Mouse (Mus musculus): ENCODE measurements around the gene 2200002D01Rik.
"Not testable (repeated sequence)": the region's sequence is repeated elsewhere in the genome, so short reads cannot be mapped to it uniquely, and the experiment has no call there.

2200002D01Rik gene

DNA sequence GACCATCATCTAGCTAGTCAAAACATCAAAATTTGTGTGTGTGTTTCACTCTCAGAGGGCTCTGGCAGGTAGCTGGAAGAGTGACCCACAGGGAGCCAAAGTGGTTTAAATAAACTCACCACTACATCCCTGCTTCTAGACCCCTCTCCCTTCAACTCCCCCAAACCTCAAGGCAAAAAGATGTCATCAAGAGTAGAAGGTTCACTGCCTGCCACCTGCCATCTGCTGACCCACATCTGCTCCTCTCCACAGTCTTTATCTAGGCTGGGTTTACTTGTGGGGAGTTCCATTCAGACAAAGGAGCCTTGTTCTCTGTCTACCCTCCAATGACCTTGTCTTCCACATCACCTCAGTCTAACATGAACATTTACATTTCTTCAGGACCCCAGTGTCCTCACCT, 31.0 kb upstream of the 2200002D01Rik start:
- no peak for DNase-seq

DNA sequence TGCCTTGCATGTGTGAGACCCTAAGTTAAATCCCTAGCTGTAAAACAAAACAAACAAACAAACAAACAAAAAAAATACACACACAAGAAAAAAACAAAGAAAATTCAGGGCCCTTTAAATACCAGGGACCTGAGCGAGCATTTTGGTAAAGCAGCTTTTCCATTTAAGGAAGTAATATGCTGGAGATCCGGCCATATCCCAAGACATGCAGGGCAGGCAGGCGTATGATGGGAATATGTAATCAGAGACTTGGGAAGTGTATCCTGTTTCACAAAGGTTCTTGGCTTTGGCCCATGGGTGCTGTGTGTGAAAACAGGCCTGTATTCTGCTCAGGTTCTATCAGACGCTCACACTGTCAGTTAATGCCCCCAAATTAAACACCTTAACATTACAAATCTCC, 29.2 kb upstream of the 2200002D01Rik start:
- DNase-seq, result no peak

DNA sequence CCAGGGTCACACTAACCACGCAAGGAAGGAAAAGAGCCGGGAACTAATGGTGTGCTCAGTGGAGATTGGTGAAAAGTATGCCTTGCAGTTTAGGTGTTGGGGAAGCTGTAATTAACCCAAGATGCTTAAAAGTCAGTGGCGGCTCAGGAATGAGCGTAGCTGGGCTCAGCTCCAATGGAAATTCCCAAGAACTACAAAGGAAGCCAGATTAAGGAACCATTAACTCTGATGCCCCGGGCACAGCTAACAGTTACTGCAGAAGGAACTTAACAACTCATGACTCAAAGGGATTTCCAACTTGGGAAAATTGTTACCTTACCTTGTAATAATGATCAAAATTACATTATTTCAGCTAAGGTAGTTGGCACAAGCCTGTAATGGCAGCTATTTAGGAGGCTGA, 28.4 kb upstream of the 2200002D01Rik start:
- DNase-seq, result peak; percentile 68

DNA sequence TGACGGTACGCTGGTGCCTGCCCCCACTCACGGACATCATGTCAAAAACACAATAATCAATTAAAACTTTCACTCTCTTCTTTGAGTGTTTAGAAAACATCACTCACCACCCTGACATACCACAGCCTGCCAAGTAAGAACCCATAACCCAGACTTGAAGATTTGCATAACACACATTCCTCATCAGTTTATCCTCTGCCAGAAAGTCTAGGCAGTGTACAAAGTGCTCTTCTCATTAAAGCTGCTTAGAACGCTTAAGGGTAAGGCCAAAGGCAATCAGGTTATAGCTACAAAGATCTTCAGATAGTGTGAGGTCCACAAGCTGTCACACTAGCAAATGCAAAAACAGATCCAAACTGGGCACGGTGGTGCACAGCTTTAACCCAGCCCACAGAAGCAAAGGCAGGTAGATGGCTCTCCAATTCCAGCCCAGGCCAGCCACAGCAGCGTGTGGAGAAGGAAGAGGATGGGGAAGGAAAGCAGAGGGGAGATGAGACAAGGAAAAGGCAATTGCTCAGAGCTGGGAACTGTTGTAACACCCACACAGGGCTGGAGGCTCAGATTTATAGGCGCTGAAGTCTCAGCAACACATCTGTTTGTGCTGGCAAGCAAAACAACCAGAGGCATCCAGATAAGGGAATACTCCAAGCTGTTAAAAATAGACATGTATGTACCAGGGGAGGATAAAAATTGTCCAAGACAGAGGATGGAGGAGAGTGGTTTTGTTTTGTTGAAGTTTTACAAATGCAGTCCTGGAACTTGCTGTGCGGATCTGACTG, 23.6 kb upstream of the 2200002D01Rik start:
- DNase-seq, result no peak

DNA sequence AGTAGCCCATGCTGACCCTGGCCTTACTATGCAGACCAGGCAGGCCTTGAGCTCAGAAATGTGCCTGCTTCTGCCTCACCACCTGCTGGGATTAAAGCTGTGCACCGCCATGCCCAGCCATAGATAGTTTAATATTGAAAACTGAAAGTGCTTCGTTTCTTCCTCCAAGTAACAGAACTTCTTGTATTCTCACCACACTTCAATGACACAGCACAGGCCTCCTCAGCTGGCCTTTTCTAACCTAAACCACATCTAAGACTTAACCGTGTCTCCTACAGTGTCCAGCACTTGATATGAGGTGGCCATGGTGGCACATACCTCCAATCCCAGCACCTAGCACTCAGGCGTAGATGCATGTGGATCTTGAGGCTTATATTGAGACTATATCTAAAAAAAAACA, 22.2 kb upstream of the 2200002D01Rik start:
- DNase-seq, result no peak

DNA sequence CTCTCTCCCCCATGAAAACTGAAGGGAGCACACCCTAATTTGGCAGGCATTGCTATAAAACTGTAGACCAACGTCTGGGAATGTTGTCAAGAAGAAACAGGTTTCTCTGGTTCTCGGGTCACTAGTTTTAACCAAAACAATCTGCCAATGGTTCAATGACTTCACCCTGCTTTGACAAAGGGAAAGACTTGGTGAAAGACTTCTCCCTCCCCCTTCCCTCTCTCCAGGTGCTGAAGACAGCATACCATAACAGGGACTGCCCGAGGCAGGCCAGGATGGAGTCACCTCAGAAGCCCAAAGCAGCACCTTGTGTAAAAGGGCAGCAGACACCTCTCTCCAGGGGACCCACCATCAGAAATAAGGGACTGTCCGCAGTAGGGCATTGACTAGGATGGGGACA, 18.7 kb upstream of the 2200002D01Rik start:
- DNase-seq, result peak; percentile 52

DNA sequence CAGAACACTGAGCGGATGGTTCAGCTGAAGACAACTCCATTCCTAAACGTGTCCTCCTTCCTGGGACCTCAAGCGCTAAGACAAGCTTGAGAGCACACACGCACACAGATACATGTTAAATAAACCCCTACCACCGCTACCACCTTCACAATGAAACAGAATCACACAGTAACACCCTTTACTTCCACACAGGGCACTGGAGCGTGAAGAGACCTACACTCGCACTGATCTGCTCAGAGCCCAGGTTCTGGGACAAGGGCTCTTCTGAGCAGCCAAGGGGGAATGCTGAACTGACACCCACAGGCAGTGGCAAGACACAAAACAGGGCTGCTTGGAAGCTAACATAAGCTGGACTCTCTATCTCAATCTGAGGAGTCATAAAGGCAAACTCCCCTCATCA, 17.4 kb upstream of the 2200002D01Rik start:
- DNase-seq, result peak; percentile 29

DNA sequence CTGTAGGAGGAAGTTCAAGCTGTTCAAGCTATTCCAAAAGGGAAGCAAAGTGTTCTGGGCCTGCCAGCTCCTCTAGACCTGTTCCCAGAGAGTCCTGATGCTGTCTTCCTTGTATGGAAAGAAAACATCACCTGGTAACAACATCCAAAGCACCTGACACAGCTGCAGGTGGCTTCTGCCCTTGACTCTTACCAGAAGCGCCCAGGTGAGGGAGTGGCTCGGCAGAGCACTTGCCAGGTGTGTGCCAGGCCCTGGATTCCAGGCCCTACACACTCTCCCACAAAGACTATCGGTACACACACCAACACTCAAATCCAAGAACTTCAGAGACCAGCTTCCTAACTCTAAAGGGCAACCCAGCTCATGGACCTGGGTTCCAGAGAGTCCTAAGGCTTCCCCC, 15.6 kb upstream of the 2200002D01Rik start:
- DNase-seq, result no peak

DNA sequence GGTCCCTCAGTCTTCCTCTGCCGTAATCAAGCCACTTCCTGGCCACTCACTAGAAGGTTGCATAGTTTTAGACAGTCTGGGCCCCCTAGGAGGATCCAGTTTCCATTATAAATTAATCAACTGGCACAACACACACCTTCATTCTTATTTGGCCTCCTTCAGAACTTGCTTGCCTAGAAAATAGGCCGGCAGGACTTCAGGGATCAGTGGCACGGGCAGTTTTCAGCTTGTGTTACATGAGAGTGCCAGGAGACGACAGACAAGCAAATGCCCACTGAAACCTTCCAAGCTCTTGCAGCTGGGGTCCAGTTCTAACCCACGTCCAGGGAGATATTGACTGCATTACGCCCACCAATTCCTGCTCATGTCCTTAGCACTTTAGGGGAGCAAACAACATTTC, 13.9 kb upstream of the 2200002D01Rik start:
- DNase-seq, result peak; percentile 60

DNA sequence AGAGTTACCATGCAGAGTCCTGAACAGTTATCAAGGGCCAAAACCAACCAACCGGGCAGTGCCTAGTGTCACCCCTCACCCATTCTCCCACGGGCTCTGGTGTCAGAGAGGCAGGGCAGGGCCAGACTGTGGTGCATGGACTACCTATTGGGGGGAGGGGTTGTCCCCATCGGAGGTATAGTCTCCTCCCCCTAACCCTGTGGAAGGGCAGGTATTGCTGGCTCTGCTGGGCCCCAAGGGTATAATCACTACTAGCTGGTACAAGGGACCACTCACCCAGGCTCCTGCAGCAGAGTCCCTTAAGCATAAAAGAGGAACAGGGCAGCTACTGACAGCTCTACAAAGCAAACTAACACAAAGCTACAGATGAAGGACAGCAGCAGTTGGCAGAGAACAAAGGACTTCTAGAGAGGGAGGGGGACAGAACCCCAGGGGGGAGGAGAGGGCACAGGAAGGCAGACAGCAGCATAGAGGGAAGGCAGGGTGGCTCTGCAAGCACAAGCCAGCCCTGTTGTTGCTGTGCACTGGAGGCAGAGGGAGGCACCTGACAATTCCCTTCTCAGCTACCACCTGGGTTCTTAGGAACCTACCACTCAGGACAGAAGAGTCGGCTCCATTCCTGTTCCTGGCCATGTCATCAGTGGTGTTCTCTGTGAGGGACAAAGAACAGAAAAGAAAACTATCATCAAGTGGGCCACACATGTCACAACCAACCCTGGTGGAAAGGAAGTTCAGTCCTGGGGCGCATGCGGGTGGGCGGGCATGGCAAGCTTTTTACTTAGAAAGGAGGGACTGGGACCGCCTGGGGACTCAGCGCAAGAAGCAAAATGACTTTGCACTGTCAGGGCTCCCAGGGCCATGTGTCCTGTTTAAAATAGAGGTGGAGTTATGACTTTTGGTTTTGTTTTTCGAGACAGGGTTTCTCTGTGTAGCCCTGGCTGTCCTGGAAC, 11.8 kb upstream of the 2200002D01Rik start:
- no peak for DNase-seq

DNA sequence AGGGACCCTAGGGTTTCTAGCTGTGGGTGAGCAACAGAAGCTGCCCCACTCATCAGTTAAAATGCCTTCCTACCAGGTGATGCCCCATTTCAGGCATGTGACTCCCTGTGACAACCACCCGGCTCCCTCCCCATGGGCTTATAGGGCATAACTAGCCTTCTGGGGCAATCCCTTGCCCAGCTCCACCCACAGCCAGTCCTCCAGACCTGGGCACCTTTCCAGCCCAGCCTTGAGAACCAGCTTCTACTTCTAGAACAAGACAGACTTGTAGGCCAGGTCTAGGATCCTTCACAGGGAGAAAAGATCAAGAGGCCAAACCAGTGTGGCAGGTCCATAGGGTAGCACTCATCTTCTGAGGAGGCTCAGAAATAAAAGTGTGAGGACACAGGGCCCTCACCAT, 9.1 kb upstream of the 2200002D01Rik start:
- peak; percentile 83 for DNase-seq

DNA sequence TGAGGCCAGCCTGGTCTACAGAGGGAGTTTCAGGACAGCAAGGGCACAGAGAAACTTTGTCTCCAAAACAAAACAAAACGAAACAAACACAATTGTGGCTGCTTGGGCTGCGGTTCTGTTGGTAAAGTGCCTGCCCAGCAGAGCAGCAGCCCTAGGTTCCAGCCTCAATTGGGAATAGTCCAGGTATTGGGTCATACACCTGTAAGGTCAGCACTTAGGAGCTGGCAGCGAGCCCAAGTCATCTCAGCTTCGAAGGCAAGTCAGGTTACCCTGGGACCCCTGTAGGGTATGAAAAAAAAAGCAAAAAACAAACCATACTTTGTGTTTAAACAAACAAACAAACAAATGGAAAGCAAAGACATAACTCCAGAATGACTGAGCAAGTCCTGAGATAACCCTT, 7.6 kb upstream of the 2200002D01Rik start:
- no peak for DNase-seq

DNA sequence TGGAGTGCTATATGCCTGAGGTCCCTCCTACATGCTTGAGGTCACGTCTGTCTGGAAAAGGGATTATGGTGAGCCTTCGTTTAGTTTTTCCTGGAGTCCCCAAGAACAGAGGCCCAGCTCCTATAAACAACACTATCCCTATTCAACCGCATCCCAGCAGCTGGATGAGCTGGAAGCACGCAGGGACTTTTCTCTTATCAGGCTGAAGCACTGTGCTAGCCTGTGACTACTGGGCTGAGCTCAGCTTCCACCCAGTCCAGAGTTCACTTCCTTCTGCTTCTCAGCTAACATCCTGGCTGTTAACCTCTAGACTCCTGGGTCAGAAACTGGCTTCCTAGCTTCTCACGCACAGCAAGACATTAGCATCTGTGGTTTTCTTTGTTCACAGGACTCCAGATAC, 5.6 kb upstream of the 2200002D01Rik start:
- DNase-seq, result peak; percentile 47

DNA sequence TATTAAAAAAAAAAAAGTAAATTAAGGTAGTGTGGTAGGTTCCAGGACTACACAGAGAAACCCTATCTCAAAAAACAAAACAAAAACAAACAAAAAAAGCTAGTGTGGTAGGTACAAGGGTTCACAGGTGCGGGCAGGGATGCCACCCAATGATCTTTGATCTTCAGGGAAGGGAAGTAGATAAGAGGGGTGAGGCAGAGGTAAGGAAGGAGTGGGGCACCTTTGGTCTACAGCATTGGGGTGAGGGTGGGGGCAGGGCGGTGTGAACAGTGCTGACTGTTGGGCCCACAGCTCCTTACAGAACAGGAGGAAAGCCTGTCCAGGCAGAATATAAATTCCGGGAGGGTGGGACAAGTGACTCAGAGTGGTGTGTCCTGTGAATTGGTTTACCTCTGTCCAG, 2.9 kb upstream of the 2200002D01Rik start:
- no peak for DNase-seq

DNA sequence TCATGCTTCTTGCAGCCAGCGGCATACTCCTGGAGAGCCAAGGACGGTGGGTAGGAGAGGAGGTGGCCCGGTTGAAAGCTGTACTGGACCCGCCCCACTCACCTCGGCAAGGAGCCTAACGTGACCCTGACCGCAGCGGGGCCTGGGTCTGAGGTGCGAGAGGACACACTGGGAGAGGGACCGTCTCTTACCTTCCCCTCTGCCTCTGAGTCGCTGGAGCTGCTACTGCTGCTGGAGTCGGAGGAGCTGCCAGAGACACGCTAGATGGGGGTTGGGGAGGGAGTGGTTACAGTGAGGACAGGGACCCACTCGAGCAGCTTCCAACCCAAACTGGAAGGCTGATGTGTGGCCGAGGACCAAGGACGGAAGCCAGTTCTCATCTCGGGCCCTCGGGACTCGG, 560 bp downstream of the 2200002D01Rik start:
- no peak for DNase-seq

DNA sequence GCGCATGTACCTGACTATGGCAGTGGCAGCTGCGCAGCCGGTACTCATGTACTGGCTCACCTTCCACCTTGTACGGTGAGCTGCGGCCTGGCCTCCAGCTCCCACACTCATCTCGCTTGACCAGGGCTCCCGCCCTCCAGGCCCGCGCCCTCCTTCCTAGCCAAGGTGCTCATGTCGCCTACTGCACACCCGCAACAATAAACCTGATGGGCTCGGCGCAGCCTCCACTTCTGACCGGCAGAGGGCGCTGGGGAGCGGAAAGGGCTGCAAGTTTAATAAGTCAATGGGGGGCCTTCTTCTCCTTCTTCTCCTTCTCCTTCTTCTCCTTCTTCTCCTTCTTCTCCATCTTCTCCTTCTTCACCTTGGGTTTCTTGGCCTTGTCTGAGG, 959 bp downstream of the 2200002D01Rik start:
- peak; percentile 86 for DNase-seq

DNA sequence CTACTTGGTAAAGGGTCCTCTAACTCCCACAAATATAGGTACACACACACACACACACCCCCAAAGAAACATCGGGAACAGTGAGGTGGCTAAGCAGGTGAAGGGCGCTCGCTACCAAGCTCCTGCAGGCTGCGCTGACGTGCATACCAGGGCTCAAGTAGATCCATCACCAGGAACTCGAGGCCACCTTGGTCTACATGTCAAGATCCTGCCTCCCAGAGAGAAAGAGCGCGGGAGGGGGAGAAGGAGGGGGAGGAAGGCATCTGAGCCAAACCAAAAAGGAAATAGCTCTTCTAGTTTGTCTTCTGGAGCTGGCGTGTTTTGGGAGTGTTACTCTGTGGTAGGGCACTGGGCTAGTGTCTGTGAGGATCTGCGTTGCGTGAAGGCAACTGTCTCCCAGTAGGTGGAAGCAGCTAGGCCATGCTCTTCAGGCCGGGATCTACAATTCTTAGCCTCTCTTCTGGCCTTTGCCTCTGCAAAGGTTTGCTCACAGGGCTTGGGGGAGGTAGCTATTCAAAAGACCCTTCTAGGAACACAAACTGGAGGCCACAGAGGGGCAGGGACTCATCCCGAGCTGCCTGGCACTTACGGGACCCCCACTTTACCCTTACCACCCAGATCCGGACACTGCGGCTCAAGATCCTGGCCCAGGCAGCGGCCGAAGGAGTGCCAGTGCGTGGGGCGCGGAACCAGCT, 1.5 kb downstream of the 2200002D01Rik start:
- no peak for DNase-seq

DNA sequence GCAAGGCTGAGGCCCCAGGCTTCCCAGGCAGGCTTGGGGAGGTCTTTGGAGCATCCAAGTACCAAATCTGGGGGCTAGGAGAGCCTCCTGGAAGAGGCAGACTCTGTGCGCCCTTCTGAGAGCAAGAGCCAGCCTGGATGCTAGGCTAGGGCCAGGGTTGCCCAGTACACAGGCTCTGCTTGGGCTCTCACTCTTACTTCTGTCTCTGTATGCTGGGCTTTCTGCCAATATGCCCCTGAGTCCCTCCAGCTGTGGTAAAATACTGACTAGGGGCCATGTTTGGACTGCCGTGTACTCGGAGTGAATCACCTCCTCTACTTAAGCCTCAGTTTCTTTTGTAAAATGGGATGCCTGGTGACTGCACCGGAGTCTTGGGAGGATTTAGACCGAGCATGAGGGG, 2.3 kb downstream of the 2200002D01Rik start:
- DNase-seq, result no peak

DNA sequence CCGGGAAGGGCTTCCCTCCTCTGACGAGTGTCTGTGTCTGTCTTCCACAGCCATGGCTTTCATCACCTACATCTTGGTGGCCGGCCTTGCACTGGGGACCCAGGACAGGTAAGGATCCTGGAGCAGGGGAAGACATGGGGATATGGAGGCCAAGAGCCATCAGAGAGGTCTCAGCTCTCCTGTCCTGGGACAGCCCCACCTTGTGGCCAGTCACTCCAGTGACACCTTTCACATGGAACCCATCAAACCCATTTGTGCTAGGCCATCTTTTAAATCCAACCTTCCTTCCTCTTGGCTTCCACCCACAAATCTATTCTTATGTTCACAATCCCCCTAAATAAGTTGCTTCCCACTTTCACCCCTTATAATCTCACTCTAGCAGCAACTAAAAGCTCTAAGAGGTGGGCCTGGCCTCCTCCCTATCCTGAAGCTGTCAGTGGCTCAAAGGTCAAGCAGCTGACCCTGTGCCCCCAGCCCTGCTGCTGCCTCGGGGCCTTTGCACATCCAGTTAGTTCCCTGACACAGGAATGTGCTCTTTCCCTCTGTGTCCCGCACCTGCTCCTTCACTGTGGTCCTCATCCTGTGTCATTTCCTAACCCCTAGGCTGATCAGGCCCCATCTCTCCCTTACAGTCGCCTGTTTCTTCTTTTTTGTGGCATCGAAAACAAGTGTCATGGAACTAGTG, 3.4 kb downstream of the 2200002D01Rik start:
- no peak for DNase-seq

DNA sequence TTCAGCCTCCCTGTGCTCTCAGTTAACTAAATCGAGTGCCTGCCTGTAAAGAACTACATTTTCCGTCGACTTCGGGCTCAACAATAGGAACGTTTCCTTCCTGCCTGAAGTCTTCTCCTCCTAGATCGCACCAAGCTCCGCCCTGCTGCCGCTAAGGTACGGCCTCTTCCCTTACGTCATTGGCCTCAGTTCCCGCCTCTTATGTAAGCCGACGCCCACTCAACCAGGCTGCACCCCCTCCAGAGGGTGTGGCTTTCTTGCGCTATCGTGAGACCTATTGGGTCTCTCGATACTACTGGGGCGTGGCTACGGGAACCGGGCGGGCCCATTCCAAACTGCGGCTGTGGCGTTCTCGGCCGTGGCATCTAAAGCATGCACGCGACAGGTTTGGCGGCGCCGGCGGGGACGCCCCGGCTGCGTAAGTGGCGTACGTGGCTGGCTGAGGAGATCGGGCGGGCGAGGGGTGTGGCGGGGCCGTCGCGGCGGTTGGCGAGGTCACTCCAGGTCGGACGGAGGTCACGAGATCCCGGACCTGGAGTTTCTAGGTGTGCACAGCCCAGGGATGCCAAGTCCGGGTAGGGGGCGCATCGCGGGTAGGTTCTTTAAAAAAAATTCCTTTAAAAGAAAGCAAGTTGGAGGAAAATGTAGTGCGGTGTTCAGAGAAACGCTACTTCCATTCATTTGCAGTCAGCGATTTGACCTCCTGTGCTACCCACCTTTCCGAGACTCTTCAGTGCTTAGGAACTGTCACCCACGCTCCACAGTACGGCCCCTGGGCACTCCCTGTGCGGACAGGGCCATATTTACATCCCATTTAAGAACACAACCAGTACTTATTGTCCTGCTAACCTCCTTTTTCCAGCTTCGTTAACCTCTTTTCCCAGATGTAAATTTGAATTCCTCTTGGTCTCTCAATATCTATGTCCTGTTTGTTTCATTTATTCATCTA, 10.0 kb downstream of the 2200002D01Rik start, which contains the start of gene Yif1b:
Gene Yif1b, plus strand, starts transcription at position 311 of the 949 bp plus-strand sequence.
- DNase-seq, result peak; percentile 99

DNA sequence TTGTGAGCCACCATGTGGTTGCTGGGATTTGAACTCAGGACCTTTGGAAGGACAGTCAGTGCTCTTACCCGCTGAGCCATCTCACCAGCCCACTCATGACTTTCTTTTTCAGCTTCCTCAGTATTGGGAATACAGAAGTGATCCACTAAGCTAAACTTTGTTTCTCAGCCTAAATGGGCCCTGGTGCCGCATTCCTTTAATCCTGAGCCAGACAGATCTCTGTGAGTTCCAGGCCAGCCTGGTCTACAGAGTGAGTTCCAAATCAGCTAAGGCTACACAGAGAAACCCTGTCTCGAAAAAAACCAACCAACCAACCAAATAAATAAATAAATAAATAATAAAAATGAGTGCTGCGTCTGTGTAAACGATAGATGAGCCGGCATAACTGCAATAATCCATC, 10.7 kb downstream of the 2200002D01Rik start:
- not testable (repeated sequence) for DNase-seq

DNA sequence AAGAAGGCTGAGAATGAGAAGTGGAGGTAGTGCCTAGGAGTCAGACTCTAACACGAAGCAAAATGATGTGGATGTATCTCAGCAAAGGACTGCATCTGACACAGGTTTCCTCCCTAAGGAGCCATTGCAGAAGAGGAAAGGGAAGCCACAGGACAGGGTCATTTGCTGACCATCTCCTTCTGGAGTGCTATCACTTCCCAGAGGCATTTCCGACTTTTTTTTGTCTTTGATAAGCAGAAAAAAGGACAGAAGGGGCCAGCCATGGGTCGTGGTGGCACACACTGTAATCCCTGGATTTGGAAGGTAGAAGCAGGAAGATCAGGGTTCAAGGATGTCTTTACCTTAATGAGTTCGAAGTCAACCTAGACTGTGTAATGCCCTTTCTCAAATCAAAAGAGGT, 11.7 kb downstream of the 2200002D01Rik start:
- no peak for DNase-seq

Data from kidney, adult 18-20 months (tissue).